Mouse (Mus musculus): ENCODE measurements around the gene Naip6. TPM values are rescaled to one million over a fixed set of nuclear protein-coding genes. Genes with fewer than 3 reads are reported as not detected.
"Not testable (repeated sequence)": the region's sequence is repeated elsewhere in the genome, so short reads cannot be mapped to it uniquely, and the experiment has no call there.

The Naip6 gene
- under 1 TPM; 0.24 to 0.26 TPM for total RNA-seq (2021)

- DNase-seq (ENCODE audit: extremely low spot score in 1 of 2, low spot score in 2 of 2); intact Hi-C loops (cut with DNase I): not testable (repeated sequence)
Observed at GRCm38 (mm10) chr13:100317256-100317893, at the start of gene Naip6. Naip6 (minus strand) TSS chr13:100317674.

GRCm38 (mm10) chr13:100352315-100352714 is 34.8 kb upstream of the Naip6 start:
- DNase-seq (ENCODE audit: extremely low spot score in 1 of 2, low spot score in 2 of 2); intact Hi-C loops (cut with DNase I): not testable (repeated sequence)

- not testable (repeated sequence) for DNase-seq (ENCODE audit: extremely low spot score in 1 of 2, low spot score in 2 of 2)
- intact Hi-C loops (cut with DNase I), result loop anchor here (10.0 kb wide), 1 partner anchor 85 kb away; no protein-coding TSS in a partner anchor
Observed at GRCm38 (mm10) chr13:100349510-100350173, 32.2 kb upstream of the Naip6 start.

GRCm38 (mm10) chr13:100341822-100342221 is 24.3 kb upstream of the Naip6 start:
- intact Hi-C loops (cut with DNase I), result loop anchor here (10.0 kb wide), 1 partner anchor 77 kb away; no protein-coding TSS in a partner anchor
- no peak for DNase-seq (ENCODE audit: extremely low spot score in 1 of 2, low spot score in 2 of 2)

GRCm38 (mm10) chr13:100331728-100332127 is 14.3 kb upstream of the Naip6 start:
- intact Hi-C loops (cut with DNase I); DNase-seq (ENCODE audit: extremely low spot score in 1 of 2, low spot score in 2 of 2): not testable (repeated sequence)

GRCm38 (mm10) chr13:100328899-100329298 is 11.4 kb upstream of the Naip6 start:
- DNase-seq (ENCODE audit: extremely low spot score in 1 of 2, low spot score in 2 of 2); intact Hi-C loops (cut with DNase I): not testable (repeated sequence)

GRCm38 (mm10) chr13:100328029-100328428 is 10.6 kb upstream of the Naip6 start:
- intact Hi-C loops (cut with DNase I); DNase-seq (ENCODE audit: extremely low spot score in 1 of 2, low spot score in 2 of 2): not testable (repeated sequence)

GRCm38 (mm10) chr13:100322266-100322837 is 4.9 kb upstream of the Naip6 start:
- intact Hi-C loops (cut with DNase I); DNase-seq (ENCODE audit: extremely low spot score in 1 of 2, low spot score in 2 of 2): not testable (repeated sequence)

GRCm38 (mm10) chr13:100284611-100285010 is 32.9 kb downstream of the Naip6 start:
- intact Hi-C loops (cut with DNase I), result no loop called here

GRCm38 (mm10) chr13:100271474-100272132 is 45.9 kb downstream of the Naip6 start:
- intact Hi-C loops (cut with DNase I), result not testable (repeated sequence)

More at GRCm38 (mm10) chr13:100284611-100285010, 32.9 kb downstream of the Naip6 start:
- DNase-seq (ENCODE audit: extremely low spot score in 1 of 2, low spot score in 2 of 2), result no peak

GRCm38 (mm10) chr13:100256996-100257395 is 60.5 kb downstream of the Naip6 start:
- intact Hi-C loops (cut with DNase I); DNase-seq (ENCODE audit: extremely low spot score in 1 of 2, low spot score in 2 of 2): not testable (repeated sequence)

More at GRCm38 (mm10) chr13:100271474-100272132, 45.9 kb downstream of the Naip6 start:
- DNase-seq (ENCODE audit: extremely low spot score in 1 of 2, low spot score in 2 of 2), result not testable (repeated sequence)

GRCm38 (mm10) chr13:100255925-100256324 is 61.5 kb downstream of the Naip6 start:
- DNase-seq (ENCODE audit: extremely low spot score in 1 of 2, low spot score in 2 of 2); intact Hi-C loops (cut with DNase I): not testable (repeated sequence)

GRCm38 (mm10) chr13:100251897-100252296 is 65.6 kb downstream of the Naip6 start:
- DNase-seq (ENCODE audit: extremely low spot score in 1 of 2, low spot score in 2 of 2); intact Hi-C loops (cut with DNase I): not testable (repeated sequence)

- intact Hi-C loops (cut with DNase I); DNase-seq (ENCODE audit: extremely low spot score in 1 of 2, low spot score in 2 of 2): not testable (repeated sequence)
Observed at GRCm38 (mm10) chr13:100246896-100247519, 70.5 kb downstream of the Naip6 start.

- DNase-seq (ENCODE audit: extremely low spot score in 1 of 2, low spot score in 2 of 2); intact Hi-C loops (cut with DNase I): not testable (repeated sequence)
Observed at GRCm38 (mm10) chr13:100246223-100246622, 71.3 kb downstream of the Naip6 start, which contains the start of gene Naip5. Naip5 (minus strand) TSS chr13:100246323.

- intact Hi-C loops (cut with DNase I), result no loop called here
- DNase-seq (ENCODE audit: extremely low spot score in 1 of 2, low spot score in 2 of 2), result no peak
Observed at GRCm38 (mm10) chr13:100243702-100244101, 73.8 kb downstream of the Naip6 start.

Data from left cerebral cortex, postnatal 10 days (tissue).